8 mouse cellular contexts compared by ENCODE assay signal in genomic region chr11:120990951-120991526, GRCm38 (mm10). TPM values are rescaled to one million over a fixed set of nuclear protein-coding genes. Genes with fewer than 3 reads are reported as not detected.
DNase-seq lines count a peak whose midpoint lies in the region; ATAC-seq lines count a peak whose summit lies in the region.

TSS of gene Csnk1d (minus strand) at chr11:120991330.

- peak; percentile 92 for ATAC-seq in hindbrain, embryonic 16.5 days

- peaks cover 39% of the 10 kb centered on the region for H3K4me1 ChIP-seq in hindbrain, embryonic 16.5 days (ENCODE audit: control insufficient read depth, insufficient read depth, low read depth, low read length)

- H3K27me3 ChIP-seq in hindbrain, embryonic 16.5 days (replicated peaks; ENCODE audit: control insufficient read depth, insufficient read depth, low read length): no peaks in the 10 kb centered on the region

- peak within 1 kb of the TSS; percentile 100 for H3K9ac ChIP-seq in hindbrain, embryonic 16.5 days (ENCODE audit: low read depth, low read length)

- H3K79me2 ChIP-seq in macrophage (ENCODE audit: inconsistent target): peaks cover 54% of the 10 kb centered on the region

- under 1% methylated on average over 56 of the region's 59 CpGs for WGBS in hindbrain, embryonic 16.5 days
- under 1% methylated on average over 59 of the region's 59 CpGs for WGBS in macrophage (ENCODE audit: missing documents)

- DNase-seq in T-cell, adult 2 months (ENCODE audit: low spot score): peak; percentile 95
- DNase-seq in cerebellum, postnatal 36 days: peak; percentile 100
- DNase-seq in gastrocnemius, adult 18-20 months (ENCODE audit: low spot score): peak; percentile 99
- DNase-seq in left cerebral cortex, adult 18-20 months (ENCODE audit: low spot score in 2 of 2): peak; percentile 99
- peak; percentile 97 for DNase-seq in right cerebral cortex, adult 18-20 months
- peak; percentile 97 for DNase-seq in urinary bladder, postnatal 10 days (ENCODE audit: low spot score)

- H3K27ac ChIP-seq in hindbrain, embryonic 16.5 days (ENCODE audit: low read depth, low read length): peak within 1 kb of the TSS; percentile 95
- H3K27ac ChIP-seq in macrophage: peak within 1 kb of the TSS; percentile 35; the same call in 1 of the 2 replicates

- peaks cover under 1% of the 10 kb centered on the region; the same call in 1 of the 2 replicates for H3K36me3 ChIP-seq in hindbrain, embryonic 16.5 days (ENCODE audit: control insufficient read depth, insufficient read depth, low read length)
- peaks cover 5% of the 10 kb centered on the region; the same call in 1 of the 2 replicates for H3K36me3 ChIP-seq in macrophage (ENCODE audit: inconsistent target)

- H3K4me2 ChIP-seq in hindbrain, embryonic 16.5 days (ENCODE audit: low read length): peak within 1 kb of the TSS; percentile 93

- H3K9me3 ChIP-seq in hindbrain, embryonic 16.5 days (ENCODE audit: control insufficient read depth, low read length): no peaks in the 10 kb centered on the region

- peak within 1 kb of the TSS; percentile 98 for H3K4me3 ChIP-seq in hindbrain, embryonic 16.5 days (ENCODE audit: low read length)
- H3K4me3 ChIP-seq in macrophage (ENCODE audit: inconsistent target): peak within 1 kb of the TSS; percentile 59

RNA-seq across cellular contexts. Expression of gene Csnk1d, which starts in this region (rescaled TPM):
- 10 to 100 TPM; 48.7 to 57.4 TPM for total RNA-seq in gastrocnemius, adult 18-20 months (2021)
- 124 and 141 TPM in 2 replicates for polyA plus RNA-seq in hindbrain, embryonic 16.5 days (2015; fragmentation: Nextera tagmentation; extraction: Ambion mirVana)
- total RNA-seq in left cerebral cortex, adult 18-20 months (2021): 100 to 1,000 TPM; 117 to 135 TPM
- 100 to 1,000 TPM; 103 to 175 (median 134) TPM for total RNA-seq in macrophage (2018; cell fraction: chromatin; rRNA removed)
- total RNA-seq in macrophage (2018; cell fraction: cytosol; rRNA removed): 10 to 100 TPM; 68.5 to 95.3 (median 81.8) TPM
- 100 to 1,000 TPM in 18 of 26 experiments, 10 to 100 TPM in 8; 84.5 to 147 (median 104) TPM for total RNA-seq in macrophage (2018; cell fraction: nucleus; rRNA removed)
- 77.7 to 122 TPM (median 77.9 TPM) in 3 replicates for polyA plus RNA-seq in macrophage (2018)

Comparison
In these comparisons a context has a peak if more than half of its experiments do, and no peak if none do; other contexts are left out.
1. Peak in every context shown above with its lines: DNase-seq, ATAC-seq, H3K4me3 ChIP-seq and H3K27ac ChIP-seq.